ENCODE assay signal across 25 mouse cellular contexts in the genomic region with DNA sequence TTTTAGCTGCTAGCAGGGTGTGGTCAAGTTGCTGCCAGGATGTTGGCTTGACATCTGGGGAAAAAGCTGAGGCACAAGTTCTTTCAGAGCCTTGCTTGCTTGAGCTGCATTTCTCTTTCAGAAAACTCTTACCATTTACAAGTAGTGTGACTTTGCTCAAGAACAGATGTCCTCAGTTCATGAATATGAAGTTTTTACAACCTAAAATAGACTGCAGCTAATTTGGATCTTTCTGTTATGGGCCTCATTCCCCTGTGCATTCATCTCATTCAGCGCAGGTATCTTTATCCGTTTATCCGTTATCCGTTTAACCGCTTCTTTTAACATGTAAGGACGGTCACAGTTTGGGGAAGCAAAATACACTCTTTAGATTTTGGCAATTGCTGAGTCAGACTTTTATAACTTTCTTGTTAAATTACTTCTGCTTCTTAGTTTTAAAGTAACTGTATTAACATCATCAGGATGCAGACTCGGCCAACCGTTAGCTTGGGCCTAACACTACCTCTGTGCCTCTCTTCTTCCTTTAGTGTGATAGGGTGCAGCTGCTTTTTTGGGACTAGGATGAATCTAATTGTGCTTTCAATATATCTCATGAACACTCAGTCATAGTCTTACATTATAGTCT. TPM values are rescaled to one million over a fixed set of nuclear protein-coding genes. Genes with fewer than 3 reads are reported as not detected.
DNase-seq lines count a peak whose midpoint lies in the region; ATAC-seq lines count a peak whose summit lies in the region.
"Had no signal": no experiment of that assay in that cellular context is flagged by ENCODE, and none has a peak within 500 bp of the region (broad histone marks: within the 10 kb centered on the region; RNA-seq: fewer than 3 reads in every experiment).

No protein-coding gene starts in this region.

- DNase-seq in frontal cortex, postnatal 14 days (ENCODE audit: low spot score in 2 of 2) = no peak
- peak; percentile 46 for DNase-seq in adipocyte (ENCODE audit: low spot score)
- DNase-seq in splenic B cell, adult 2 months (ENCODE audit: low read depth, low spot score) = peak; percentile 11
- no peak for DNase-seq in heart, adult 8-10 months (ENCODE audit: low spot score)
- no peak for DNase-seq in right cerebral cortex, postnatal 14 days
- DNase-seq in lung, adult 18-20 months = no peak
- DNase-seq: adrenal gland, postnatal 14 days; cerebellum, adult 2 months; cerebellum, postnatal 25 days; kidney, adult 2 months; kidney, postnatal 36 days; midbrain, embryonic 14.5 days; retina, postnatal 1 day; right cerebral cortex, postnatal 25 days; thymus, adult 2 months; thymus, postnatal 4 days had no signal

- ATAC-seq in frontal cortex, adult (ENCODE audit: low TSS enrichment) = peak; percentile 78
- ATAC-seq in granulocyte monocyte progenitor cell, adult 5-6 weeks (replicated peaks; ENCODE audit: poor library complexity, severe bottlenecking) = peak; percentile 82
- ATAC-seq: Patski had no signal

- no peaks in the 10 kb centered on the region for H3K27me3 ChIP-seq in splenic B cell, adult 2 months (ENCODE audit: control insufficient read depth, insufficient read depth, low read length, poor library complexity, severe bottlenecking)
- H3K27me3 ChIP-seq: embryonic facial prominence, embryonic 12.5 days; hindbrain, embryonic 15.5 days; limb, embryonic 12.5 days; liver, embryonic 15.5 days; lung, embryonic 15.5 days; neural tube, embryonic 15.5 days; Patski had no signal

- H3K36me3 ChIP-seq in splenic B cell, adult 2 months (ENCODE audit: control insufficient read depth, insufficient read depth, low read length, poor library complexity, severe bottlenecking) = no peaks in the 10 kb centered on the region
- H3K36me3 ChIP-seq: embryonic facial prominence, embryonic 12.5 days; hindbrain, embryonic 15.5 days; limb, embryonic 12.5 days; liver, embryonic 15.5 days; lung, embryonic 15.5 days; neural tube, embryonic 15.5 days had no signal

RNA-seq across cellular contexts. Expression of a gene that starts 29.5 kb away (rescaled TPM):
- 78.8 and 90.2 TPM in 2 replicates for total RNA-seq in granulocyte monocyte progenitor cell, adult 5-6 weeks (2014; fragmentation: Nextera tagmentation)
- total RNA-seq in granulocyte monocyte progenitor cell, adult 5-6 weeks (2017) = 134 and 136 TPM in 2 replicates
- 10 to 100 TPM in 1 of 4 experiments, 1 to 10 TPM in 3; 7.0 to 13.0 (median 8.6) TPM for total RNA-seq in heart, adult 8-10 months (2022)

Comparison
In these comparisons a context has a peak if more than half of its experiments do, and no peak if none do; other contexts are left out.
1. DNase-seq: peak in adipocyte (single experiment) and splenic B cell, adult 2 months (single experiment); none in frontal cortex, postnatal 14 days (0 of 2), heart, adult 8-10 months (single experiment), right cerebral cortex, postnatal 14 days (single experiment) and lung, adult 18-20 months (0 of 2).
2. RNA of a gene that starts 29.5 kb away (total RNA-seq): 78.8 to 136 TPM in granulocyte monocyte progenitor cell, adult 5-6 weeks; 7.0 to 13.0 TPM in heart, adult 8-10 months; every median in the first group is over 4 times any median in the second.